Mouse (Mus musculus): ENCODE data around the gene Pax5. TPM values are rescaled to one million over a fixed set of nuclear protein-coding genes. Genes with fewer than 3 reads are reported as not detected.

The Pax5 gene
- polyA plus RNA-seq, 1 experiment: not detected

- H3K4me3 ChIP-seq (ENCODE audit: insufficient read depth, poor library complexity, severe bottlenecking): no peak overlapping the region
- H3K36me3 ChIP-seq (ENCODE audit: control insufficient read depth, insufficient read depth): no peaks in the 10 kb centered on the region
- H3K27me3 ChIP-seq (ENCODE audit: control insufficient read depth, insufficient read depth, insufficient read length): peaks cover 37% of the 10 kb centered on the region
- no peak overlapping the region for H3ac ChIP-seq (ENCODE audit: control insufficient read depth, insufficient read length, low read depth)
- no peak for TF ChIP-seq USF1 (IDR thresholded peaks at IDR 0.05; ENCODE audit: low read depth)
- no peaks in the 10 kb centered on the region for H3K79me2 ChIP-seq (ENCODE audit: control insufficient read depth, insufficient read depth)
- H3K79me3 ChIP-seq (ENCODE audit: low read depth): no peaks in the 10 kb centered on the region
Measured at GRCm38 (mm10) chr4:44721237-44721636, 10.9 kb upstream of the Pax5 start.

GRCm38 (mm10) chr4:44720046-44720445 is 9.8 kb upstream of the Pax5 start:
- TF ChIP-seq FOSL1 (IDR thresholded peaks at IDR 0.05; ENCODE audit: insufficient read depth, low read length, poor library complexity, severe bottlenecking): no peak
- no peak for TF ChIP-seq MAX (IDR thresholded peaks at IDR 0.05)
- TF ChIP-seq USF1 (IDR thresholded peaks at IDR 0.05; ENCODE audit: low read depth): no peak
- TF ChIP-seq CTCF (IDR thresholded peaks at IDR 0.05; ENCODE audit: control insufficient read depth, insufficient read depth, insufficient read length): no peak
- TF ChIP-seq MYOD1 (IDR thresholded peaks at IDR 0.05; ENCODE audit: control insufficient read depth, insufficient read length, low read depth): no peak
- no peak for TF ChIP-seq CEBPB (IDR thresholded peaks at IDR 0.05; ENCODE audit: low read depth)
- TF ChIP-seq MYOG (IDR thresholded peaks at IDR 0.05; ENCODE audit: control insufficient read depth, extremely low read depth, insufficient read length): no peak
- peaks cover 41% of the 10 kb centered on the region for H3K27me3 ChIP-seq (ENCODE audit: control insufficient read depth, insufficient read depth, insufficient read length)

GRCm38 (mm10) chr4:44717676-44718075 is 7.4 kb upstream of the Pax5 start:
- Histone ChIP-seq H3K79me2 (ENCODE audit: control insufficient read depth, insufficient read depth) (no peaks in the 10 kb centered on the region), H3K79me3 (ENCODE audit: low read depth) (no peaks in the 10 kb centered on the region), H3ac (ENCODE audit: control insufficient read depth, insufficient read length, low read depth) (no peak overlapping the region), H3K36me3 (ENCODE audit: control insufficient read depth, insufficient read depth) (no peaks in the 10 kb centered on the region), H3K27me3 (ENCODE audit: control insufficient read depth, insufficient read depth, insufficient read length) (peaks cover 60% of the 10 kb centered on the region), H3K4me3 (ENCODE audit: insufficient read depth, poor library complexity, severe bottlenecking) (no peak overlapping the region)
- TF ChIP-seq MYOD1 (IDR thresholded peaks at IDR 0.05; ENCODE audit: control insufficient read depth, insufficient read length, low read depth): no peak
- TF ChIP-seq CEBPB (IDR thresholded peaks at IDR 0.05; ENCODE audit: low read depth): no peak
- TF ChIP-seq USF1 (IDR thresholded peaks at IDR 0.05; ENCODE audit: low read depth): no peak
- TF ChIP-seq CTCF (IDR thresholded peaks at IDR 0.05; ENCODE audit: control insufficient read depth, insufficient read depth, insufficient read length): no peak
- no peak for TF ChIP-seq MYOG (IDR thresholded peaks at IDR 0.05; ENCODE audit: control insufficient read depth, extremely low read depth, insufficient read length)
- no peak for TF ChIP-seq MAX (IDR thresholded peaks at IDR 0.05)
- TF ChIP-seq FOSL1 (IDR thresholded peaks at IDR 0.05; ENCODE audit: insufficient read depth, low read length, poor library complexity, severe bottlenecking): no peak

More at GRCm38 (mm10) chr4:44720046-44720445, 9.8 kb upstream of the Pax5 start:
- no peak overlapping the region for H3K4me3 ChIP-seq (ENCODE audit: insufficient read depth, poor library complexity, severe bottlenecking)
- no peaks in the 10 kb centered on the region for H3K79me2 ChIP-seq (ENCODE audit: control insufficient read depth, insufficient read depth)
- no peaks in the 10 kb centered on the region for H3K79me3 ChIP-seq (ENCODE audit: low read depth)
- H3K36me3 ChIP-seq (ENCODE audit: control insufficient read depth, insufficient read depth): no peaks in the 10 kb centered on the region
- no peak overlapping the region for H3ac ChIP-seq (ENCODE audit: control insufficient read depth, insufficient read length, low read depth)

GRCm38 (mm10) chr4:44716391-44716790 is 6.1 kb upstream of the Pax5 start:
- no peaks in the 10 kb centered on the region for H3K36me3 ChIP-seq (ENCODE audit: control insufficient read depth, insufficient read depth)
- no peaks in the 10 kb centered on the region for H3K79me3 ChIP-seq (ENCODE audit: low read depth)
- H3K79me2 ChIP-seq (ENCODE audit: control insufficient read depth, insufficient read depth): no peaks in the 10 kb centered on the region
- TF ChIP-seq CTCF (IDR thresholded peaks at IDR 0.05; ENCODE audit: control insufficient read depth, insufficient read depth, insufficient read length): no peak
- no peak for TF ChIP-seq FOSL1 (IDR thresholded peaks at IDR 0.05; ENCODE audit: insufficient read depth, low read length, poor library complexity, severe bottlenecking)
- no peak for TF ChIP-seq USF1 (IDR thresholded peaks at IDR 0.05; ENCODE audit: low read depth)
- TF ChIP-seq MAX (IDR thresholded peaks at IDR 0.05): no peak
- no peak for TF ChIP-seq CEBPB (IDR thresholded peaks at IDR 0.05; ENCODE audit: low read depth)
- TF ChIP-seq MYOD1 (IDR thresholded peaks at IDR 0.05; ENCODE audit: control insufficient read depth, insufficient read length, low read depth): no peak
- no peak for TF ChIP-seq MYOG (IDR thresholded peaks at IDR 0.05; ENCODE audit: control insufficient read depth, extremely low read depth, insufficient read length)
- no peak overlapping the region for H3ac ChIP-seq (ENCODE audit: control insufficient read depth, insufficient read length, low read depth)
- H3K4me3 ChIP-seq (ENCODE audit: insufficient read depth, poor library complexity, severe bottlenecking): no peak overlapping the region
- peaks cover 72% of the 10 kb centered on the region for H3K27me3 ChIP-seq (ENCODE audit: control insufficient read depth, insufficient read depth, insufficient read length)

- TF ChIP-seq MYOG (IDR thresholded peaks at IDR 0.05; ENCODE audit: control insufficient read depth, extremely low read depth, insufficient read length) (no peak), MAX (IDR thresholded peaks at IDR 0.05) (no peak), CEBPB (IDR thresholded peaks at IDR 0.05; ENCODE audit: low read depth) (no peak), FOSL1 (IDR thresholded peaks at IDR 0.05; ENCODE audit: insufficient read depth, low read length, poor library complexity, severe bottlenecking) (no peak), MYOD1 (IDR thresholded peaks at IDR 0.05; ENCODE audit: control insufficient read depth, insufficient read length, low read depth) (no peak)
- no peak overlapping the region for H3ac ChIP-seq (ENCODE audit: control insufficient read depth, insufficient read length, low read depth)
- peaks cover 74% of the 10 kb centered on the region for H3K27me3 ChIP-seq (ENCODE audit: control insufficient read depth, insufficient read depth, insufficient read length)
- H3K4me3 ChIP-seq (ENCODE audit: insufficient read depth, poor library complexity, severe bottlenecking): no peak overlapping the region
- no peaks in the 10 kb centered on the region for H3K79me2 ChIP-seq (ENCODE audit: control insufficient read depth, insufficient read depth)
- H3K36me3 ChIP-seq (ENCODE audit: control insufficient read depth, insufficient read depth): no peaks in the 10 kb centered on the region
- no peaks in the 10 kb centered on the region for H3K79me3 ChIP-seq (ENCODE audit: low read depth)
Measured at GRCm38 (mm10) chr4:44715621-44716160, 5.4 kb upstream of the Pax5 start.

GRCm38 (mm10) chr4:44714111-44714621 is 3.9 kb upstream of the Pax5 start:
- TF ChIP-seq MYOD1 (IDR thresholded peaks at IDR 0.05; ENCODE audit: control insufficient read depth, insufficient read length, low read depth) (no peak), MAX (IDR thresholded peaks at IDR 0.05) (no peak), FOSL1 (IDR thresholded peaks at IDR 0.05; ENCODE audit: insufficient read depth, low read length, poor library complexity, severe bottlenecking) (no peak), USF1 (IDR thresholded peaks at IDR 0.05; ENCODE audit: low read depth) (no peak), MYOG (IDR thresholded peaks at IDR 0.05; ENCODE audit: control insufficient read depth, extremely low read depth, insufficient read length) (no peak), CEBPB (IDR thresholded peaks at IDR 0.05; ENCODE audit: low read depth) (no peak), CTCF (IDR thresholded peaks at IDR 0.05; ENCODE audit: control insufficient read depth, insufficient read depth, insufficient read length) (no peak)
- no peaks in the 10 kb centered on the region for H3K79me2 ChIP-seq (ENCODE audit: control insufficient read depth, insufficient read depth)
- no peaks in the 10 kb centered on the region for H3K79me3 ChIP-seq (ENCODE audit: low read depth)
- H3K4me3 ChIP-seq (ENCODE audit: insufficient read depth, poor library complexity, severe bottlenecking): no peak overlapping the region
- H3K27me3 ChIP-seq (ENCODE audit: control insufficient read depth, insufficient read depth, insufficient read length): peaks cover 67% of the 10 kb centered on the region
- H3K36me3 ChIP-seq (ENCODE audit: control insufficient read depth, insufficient read depth): no peaks in the 10 kb centered on the region
- H3ac ChIP-seq (ENCODE audit: control insufficient read depth, insufficient read length, low read depth): no peak overlapping the region
